Comparison of ENCODE assay signal across 8 mouse cellular contexts in genomic region chr7:17059463-17059844, GRCm38 (mm10). TPM values are rescaled to one million over a fixed set of nuclear protein-coding genes. Genes with fewer than 3 reads are reported as not detected.
DNase-seq lines count a peak whose midpoint lies in the region; ATAC-seq and TF ChIP-seq lines count a peak whose summit lies in the region.

No protein-coding gene starts in this region.

- peaks cover 53% of the 10 kb centered on the region for H3K4me1 ChIP-seq in heart, embryonic 11.5 days (ENCODE audit: control insufficient read depth, insufficient read depth, low read length)
- H3K4me1 ChIP-seq in thymus, adult 2 months (replicated peaks; ENCODE audit: control insufficient read depth, insufficient read depth, low read length): peaks cover 48% of the 10 kb centered on the region
- H3K4me1 ChIP-seq in limb, embryonic 14.5 days (ENCODE audit: control insufficient read depth, insufficient read depth, low read length): peaks cover 66% of the 10 kb centered on the region

- no peaks in the 10 kb centered on the region for H3K27me3 ChIP-seq in heart, embryonic 11.5 days (ENCODE audit: control insufficient read depth, insufficient read depth, low read length)
- H3K27me3 ChIP-seq in thymus, adult 2 months (ENCODE audit: control insufficient read depth, insufficient read depth, low read length): no peaks in the 10 kb centered on the region
- no peaks in the 10 kb centered on the region for H3K27me3 ChIP-seq in limb, embryonic 14.5 days (ENCODE audit: control insufficient read depth, insufficient read depth, low read length)

- H3K9ac ChIP-seq in heart, embryonic 11.5 days (ENCODE audit: low read depth, low read length): peak overlapping the region; percentile 43
- H3K9ac ChIP-seq in limb, embryonic 14.5 days (ENCODE audit: low read depth, low read length, severe bottlenecking): no peak overlapping the region

- H3K9me3 ChIP-seq in heart, embryonic 11.5 days (replicated peaks; ENCODE audit: control insufficient read depth, low read length): no peaks in the 10 kb centered on the region
- H3K9me3 ChIP-seq in limb, embryonic 14.5 days (ENCODE audit: control insufficient read depth, low read length): no peaks in the 10 kb centered on the region

- DNase-seq in heart, postnatal 10 days: no peak
- DNase-seq in thymus, adult 2 months: no peak
- no peak for DNase-seq in thymus, postnatal 36 days
- no peak for DNase-seq in limb, embryonic 14.5 days (ENCODE audit: low spot score)
- DNase-seq in embryo, embryonic 11 days: no peak
- DNase-seq in cerebellum, postnatal 14 days: no peak
- DNase-seq in adrenal gland, postnatal 25 days: no peak

- peak overlapping the region; percentile 99 for H3K27ac ChIP-seq in heart, embryonic 11.5 days (ENCODE audit: low read depth, low read length)
- peak overlapping the region; percentile 16; the same call in 1 of the 2 replicates for H3K27ac ChIP-seq in thymus, adult 2 months (ENCODE audit: control insufficient read depth, insufficient read depth, low read length)
- peak overlapping the region; percentile 89 for H3K27ac ChIP-seq in limb, embryonic 14.5 days (replicated peaks; ENCODE audit: low read depth, low read length)

- 82% methylated on average over 3 of the region's 3 CpGs for WGBS in heart, embryonic 11.5 days (ENCODE audit: insufficient replicate concordance)
- 36% methylated on average over 3 of the region's 3 CpGs for WGBS in thymus, adult 2 months
- WGBS in limb, embryonic 14.5 days: 67% methylated on average over 3 of the region's 3 CpGs

- no peak for TF ChIP-seq POLR2A in thymus, adult 2 months (IDR thresholded peaks at IDR 0.05; ENCODE audit: control insufficient read depth, extremely low read depth, insufficient read depth, low read length, poor library complexity)
- no peak for TF ChIP-seq POLR2A in limb, embryonic 14.5 days (IDR thresholded peaks at IDR 0.05; ENCODE audit: borderline replicate concordance, extremely low read depth, insufficient read depth, insufficient read length)

- no peak for TF ChIP-seq CTCF in thymus, adult 2 months (IDR thresholded peaks at IDR 0.05; ENCODE audit: borderline replicate concordance, control insufficient read depth, extremely low read depth, insufficient read depth, low read length, poor library complexity)

- no peak for ATAC-seq in heart, embryonic 11.5 days (replicated peaks; ENCODE audit: insufficient number of reproducible peaks, low FRiP score, low TSS enrichment)
- ATAC-seq in limb, embryonic 14.5 days (ENCODE audit: low FRiP score, low read depth): no peak

- H3K36me3 ChIP-seq in heart, embryonic 11.5 days (ENCODE audit: control insufficient read depth, insufficient read depth, low read length): peaks cover 1% of the 10 kb centered on the region; the same call in 1 of the 2 replicates
- H3K36me3 ChIP-seq in thymus, adult 2 months (ENCODE audit: control insufficient read depth, insufficient read depth, low read length): no peaks in the 10 kb centered on the region
- H3K36me3 ChIP-seq in limb, embryonic 14.5 days (ENCODE audit: control insufficient read depth, insufficient read depth, low read length): peaks cover 8% of the 10 kb centered on the region

- H3K4me2 ChIP-seq in heart, embryonic 11.5 days: peak overlapping the region; percentile 78
- peak overlapping the region; percentile 77 for H3K4me2 ChIP-seq in limb, embryonic 14.5 days (replicated peaks; ENCODE audit: low read depth, low read length, severe bottlenecking)

- intact Hi-C loops in heart, postnatal 10 days (cut with DNase I): no loop called here

- peak overlapping the region; percentile 50; the same call in 1 of the 2 replicates for H3K4me3 ChIP-seq in heart, embryonic 11.5 days (ENCODE audit: low read depth, low read length)
- no peak overlapping the region for H3K4me3 ChIP-seq in thymus, adult 2 months (ENCODE audit: control insufficient read depth, insufficient read depth, low read length)
- H3K4me3 ChIP-seq in limb, embryonic 14.5 days (replicated peaks; ENCODE audit: low read length): peak overlapping the region; percentile 63

RNA-seq across cellular contexts. Expression of gene Hif3a, which starts 2.8 kb away (rescaled TPM):
- polyA plus RNA-seq in heart, embryonic 11.5 days (2014; fragmentation: Nextera tagmentation; extraction: Ambion mirVana): 31.6 and 37.2 TPM in 2 replicates
- 1 to 10 TPM; 1.5 to 7.1 TPM for total RNA-seq in heart, postnatal 10 days (2021)
- polyA plus RNA-seq in thymus, adult 2 months (2012; rRNA removed): 2.8 and 8.9 TPM in 2 replicates
- 28.2 and 39.6 TPM in 2 replicates for polyA plus RNA-seq in limb, embryonic 14.5 days (2012; rRNA removed)
- polyA plus RNA-seq in limb, embryonic 14.5 days (2014; fragmentation: Nextera tagmentation; extraction: Ambion mirVana): 23.7 and 26.6 TPM in 2 replicates
- total RNA-seq in adrenal gland, postnatal 25 days (2021): 2.1 and 3.5 TPM in 2 replicates

RNA-seq across cellular contexts. Expression of gene Psg16, which starts 14.4 kb away (rescaled TPM):
- polyA plus RNA-seq in heart, embryonic 11.5 days (2014; fragmentation: Nextera tagmentation; extraction: Ambion mirVana): 0.06 and 0.09 TPM in 2 replicates
- under 1 TPM in 1 of 2 experiments, not detected in 1; 0.10 TPM for total RNA-seq in heart, postnatal 10 days (2021)
- not detected in 2 replicates for polyA plus RNA-seq in thymus, adult 2 months (2012; rRNA removed)
- 0.23 TPM in 2 replicates for polyA plus RNA-seq in limb, embryonic 14.5 days (2012; rRNA removed)
- 0.12 and 0.33 TPM in 2 replicates for polyA plus RNA-seq in limb, embryonic 14.5 days (2014; fragmentation: Nextera tagmentation; extraction: Ambion mirVana)
- 0.24 and 0.33 TPM in 2 replicates for total RNA-seq in adrenal gland, postnatal 25 days (2021)

RNA-seq across cellular contexts. Expression of gene Ppp5c, which starts 31.7 kb away (rescaled TPM):
- polyA plus RNA-seq in heart, embryonic 11.5 days (2014; fragmentation: Nextera tagmentation; extraction: Ambion mirVana): 87.0 and 95.3 TPM in 2 replicates
- 100 to 1,000 TPM; 104 to 105 TPM for total RNA-seq in heart, postnatal 10 days (2021)
- polyA plus RNA-seq in thymus, adult 2 months (2012; rRNA removed): 359 and 363 TPM in 2 replicates
- 193 and 237 TPM in 2 replicates for polyA plus RNA-seq in limb, embryonic 14.5 days (2012; rRNA removed)
- 100 and 105 TPM in 2 replicates for polyA plus RNA-seq in limb, embryonic 14.5 days (2014; fragmentation: Nextera tagmentation; extraction: Ambion mirVana)
- 93.6 and 103 TPM in 2 replicates for total RNA-seq in adrenal gland, postnatal 25 days (2021)

Comparison
In these comparisons a context has a peak if more than half of its experiments do, and no peak if none do; other contexts are left out.
1. H3K27ac ChIP-seq: peak in every context shown above with its lines; median percentile 99 in heart, embryonic 11.5 days; 89 in limb, embryonic 14.5 days; 16 in thymus, adult 2 months.